Mouse (Mus musculus): Measurements from ENCODE around the gene Olfr1494. TPM values are rescaled to one million over a fixed set of nuclear protein-coding genes. Genes with fewer than 3 reads are reported as not detected.

The Olfr1494 gene
- polyA plus RNA-seq (2012; rRNA removed): not detected in 2 replicates

DNA sequence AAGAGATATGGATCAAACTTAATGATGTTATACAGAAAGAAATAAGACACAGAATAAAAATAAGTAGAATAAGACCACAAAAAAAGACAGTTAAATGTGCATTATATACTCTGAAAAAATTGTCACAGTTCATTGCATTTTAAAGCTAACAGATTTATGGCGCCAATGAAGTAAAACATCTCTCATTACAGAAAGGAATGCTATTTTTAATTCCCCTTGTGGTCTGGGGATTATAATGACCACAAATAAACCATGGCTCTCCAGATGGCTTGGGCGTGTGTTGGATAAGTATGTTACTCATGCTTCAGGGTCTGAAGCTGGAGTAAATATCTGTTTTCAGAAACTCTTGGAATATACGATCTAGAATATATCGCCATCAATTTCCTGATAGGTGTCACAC lies at the start of gene Olfr1494:
Olfr1494 (plus strand) TSS at position 301 of the 400 bp plus-strand sequence.
- no peak for DNase-seq (ENCODE audit: low read depth)

GRCm38 (mm10) chr19:13696968-13697367 lies 42.6 kb upstream of the Olfr1494 start, which contains the start of gene Olfr1491:
Gene Olfr1491 (plus strand): TSS chr19:13697268.
- DNase-seq (ENCODE audit: low read depth): no peak

- no peak for DNase-seq (ENCODE audit: low read depth)
These were observed 16.6 kb upstream of the Olfr1494 start, which contains the start of gene Olfr1493-ps1 for GRCm38 (mm10) chr19:13722978-13723377. Gene Olfr1493-ps1 (plus strand): TSS chr19:13723278.

- no peak for DNase-seq (ENCODE audit: low read depth)
These were observed 9.8 kb downstream of the Olfr1494 start for GRCm38 (mm10) chr19:13749366-13749765.

- no peak for DNase-seq (ENCODE audit: low read depth)
These were observed 24.8 kb downstream of the Olfr1494 start, which contains the start of gene Olfr1495 for GRCm38 (mm10) chr19:13764306-13764705. Gene Olfr1495 (plus strand): TSS chr19:13764606.

GRCm38 (mm10) chr19:13768565-13769276 lies 29.2 kb downstream of the Olfr1494 start:
- DNase-seq (ENCODE audit: low read depth): no peak

DNA sequence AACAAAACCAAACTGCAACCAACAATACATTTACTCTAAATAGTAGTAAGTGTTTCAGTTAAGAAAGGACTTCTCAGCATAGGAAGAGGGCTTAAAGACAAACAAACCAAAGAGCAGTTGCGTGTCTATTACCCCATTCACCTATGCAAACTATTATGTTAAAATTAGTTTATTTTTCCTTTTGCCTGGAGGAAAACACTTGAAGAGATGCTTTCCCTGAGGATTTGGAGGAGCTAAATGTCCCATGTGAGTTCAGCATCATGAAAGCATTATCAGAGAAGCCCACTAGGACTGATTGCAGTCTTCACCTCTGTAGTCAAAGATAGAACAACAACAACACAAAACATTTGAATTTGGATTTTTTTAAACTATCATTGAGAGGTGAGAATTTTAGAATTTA lies 38.0 kb downstream of the Olfr1494 start, which contains the start of gene Olfr1496:
Olfr1496 (plus strand) TSS at position 301 of the 400 bp plus-strand sequence.
- no peak for DNase-seq (ENCODE audit: low read depth)

GRCm38 (mm10) chr19:13798102-13798501 lies 58.6 kb downstream of the Olfr1494 start, which contains the start of gene Olfr1497:
Gene Olfr1497 (minus strand): TSS chr19:13798202.
- no peak for DNase-seq (ENCODE audit: low read depth)

Other genes with a start within 250 kb of the Olfr1494 start
- not detected in 2 replicates for gene Olfr1477, start 239.2 kb upstream of the Olfr1494 start, polyA plus RNA-seq (2012; rRNA removed)
- gene Olfr1480, start 211.8 kb upstream of the Olfr1494 start, polyA plus RNA-seq (2012; rRNA removed): not detected in 2 replicates
- gene Olfr1484, start 156.2 kb upstream of the Olfr1494 start, polyA plus RNA-seq (2012; rRNA removed): not detected in 2 replicates
- not detected in 2 replicates for gene Olfr1487, start 122.4 kb upstream of the Olfr1494 start, polyA plus RNA-seq (2012; rRNA removed)
- gene Olfr1489, start 108.1 kb upstream of the Olfr1494 start, polyA plus RNA-seq (2012; rRNA removed): not detected in 2 replicates
- gene Olfr1490, start 88.6 kb upstream of the Olfr1494 start, polyA plus RNA-seq (2012; rRNA removed): not detected in 2 replicates
- gene Olfr1491, start 42.5 kb upstream of the Olfr1494 start, polyA plus RNA-seq (2012; rRNA removed): not detected in 2 replicates
- gene Olfr1493-ps1, start 16.4 kb upstream of the Olfr1494 start, polyA plus RNA-seq (2012; rRNA removed): not detected in 2 replicates
- not detected in 2 replicates for gene Olfr1495, start 24.9 kb downstream of the Olfr1494 start, polyA plus RNA-seq (2012; rRNA removed)
- not detected in 2 replicates for gene Olfr1496, start 38.1 kb downstream of the Olfr1494 start, polyA plus RNA-seq (2012; rRNA removed)
- not detected in 2 replicates for gene Olfr1497, start 58.5 kb downstream of the Olfr1494 start, polyA plus RNA-seq (2012; rRNA removed)
- gene Olfr1499, start 79.7 kb downstream of the Olfr1494 start, polyA plus RNA-seq (2012; rRNA removed): not detected in 2 replicates
- not detected in 2 replicates for gene Olfr1500, start 90.8 kb downstream of the Olfr1494 start, polyA plus RNA-seq (2012; rRNA removed)
- not detected in 2 replicates for gene Olfr1501, start 111.0 kb downstream of the Olfr1494 start, polyA plus RNA-seq (2012; rRNA removed)
- not detected in 2 replicates for gene Olfr1502, start 122.1 kb downstream of the Olfr1494 start, polyA plus RNA-seq (2012; rRNA removed)
- not detected in 2 replicates for gene Olfr1504, start 158.2 kb downstream of the Olfr1494 start, polyA plus RNA-seq (2012; rRNA removed)
- gene Olfr1505, start 173.8 kb downstream of the Olfr1494 start, polyA plus RNA-seq (2012; rRNA removed): not detected in 2 replicates